Mouse (Mus musculus) E14TG2a.4 (cell line): ENCODE measurements around the gene Snapc2.

ENCODE experiments used
- CTCF ChIP-seq: conservative IDR thresholded peaks from 2 replicates; pipeline ENCODE4 v1.5.1; 2014; ENCODE audit warnings: low read length
- POU5F1 ChIP-seq: IDR thresholded peaks from 2 replicates; pipeline ENCODE4 v1.6.1; 2014; ENCODE audit warnings: low read length, borderline replicate concordance

DNA sequence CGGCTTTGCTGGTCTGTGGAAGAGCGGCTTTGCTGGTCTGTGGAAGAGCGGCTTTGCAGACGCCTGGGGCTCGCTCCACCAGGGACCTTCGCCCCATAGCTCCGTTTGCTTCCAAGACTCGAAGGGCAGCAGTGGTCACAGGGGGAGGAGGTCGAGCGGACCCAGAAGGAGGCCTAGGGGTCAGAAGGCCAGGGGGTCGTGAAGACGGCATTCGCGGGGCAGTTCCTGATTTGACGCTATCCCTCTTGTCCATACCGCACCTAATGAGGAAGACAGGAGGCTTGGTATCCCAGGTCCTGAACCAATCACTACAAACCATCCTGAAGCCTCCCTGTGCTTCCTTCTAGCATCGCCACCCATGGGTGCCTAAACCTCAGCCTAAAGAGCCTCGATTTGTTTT, 36.6 kb upstream of the Snapc2 start:
- no peak for TF ChIP-seq CTCF
- no peak for TF ChIP-seq POU5F1
